Mouse (Mus musculus): Measurements from ENCODE around the gene Egfr.

Gene Egfr

GRCm38 (mm10) chr11:16900653-16901416 is 148.8 kb downstream of the Egfr start:
- no peak for DNase-seq

- no peak for DNase-seq
Observed at GRCm38 (mm10) chr11:16904302-16905011, 152.5 kb downstream of the Egfr start.

- DNase-seq = no peak
Observed at GRCm38 (mm10) chr11:16905012-16905332, 153.0 kb downstream of the Egfr start.

- no peak for DNase-seq
Observed at GRCm38 (mm10) chr11:16906530-16906929, 154.5 kb downstream of the Egfr start.

GRCm38 (mm10) chr11:16907517-16908129 is 155.6 kb downstream of the Egfr start:
- peak; percentile 40 for DNase-seq

- no peak for DNase-seq
Observed at GRCm38 (mm10) chr11:16914756-16915155, 162.8 kb downstream of the Egfr start.

- no peak for DNase-seq
Observed at GRCm38 (mm10) chr11:16915850-16916249, 163.8 kb downstream of the Egfr start.

GRCm38 (mm10) chr11:16917512-16917911 is 165.5 kb downstream of the Egfr start:
- DNase-seq = no peak

- no peak for DNase-seq
Observed at GRCm38 (mm10) chr11:16932159-16932558, 180.2 kb downstream of the Egfr start.

GRCm38 (mm10) chr11:16935577-16936236 is 183.7 kb downstream of the Egfr start:
- no peak for DNase-seq

- DNase-seq = no peak
Observed at GRCm38 (mm10) chr11:16941103-16941793, 189.2 kb downstream of the Egfr start.

GRCm38 (mm10) chr11:16941973-16942452 is 190.0 kb downstream of the Egfr start:
- no peak for DNase-seq

- peak; percentile 8 for DNase-seq
Observed at GRCm38 (mm10) chr11:16943016-16943415, 191.0 kb downstream of the Egfr start.

- peak; percentile 68 for DNase-seq
Observed at GRCm38 (mm10) chr11:16948756-16949155, 196.8 kb downstream of the Egfr start.

GRCm38 (mm10) chr11:16950226-16950975 is 198.4 kb downstream of the Egfr start:
- no peak for DNase-seq

GRCm38 (mm10) chr11:16950976-16951760 is 199.2 kb downstream of the Egfr start, which contains the start of gene Fbxo48:
Gene Fbxo48 (plus strand): TSS chr11:16951375.
- peak; percentile 97 for DNase-seq

GRCm38 (mm10) chr11:16951761-16952010 is 199.7 kb downstream of the Egfr start:
- no peak for DNase-seq

GRCm38 (mm10) chr11:16956115-16956862 is 204.3 kb downstream of the Egfr start:
- DNase-seq = no peak

GRCm38 (mm10) chr11:16957030-16957429 is 205.0 kb downstream of the Egfr start:
- DNase-seq = no peak

- DNase-seq = no peak
Observed at GRCm38 (mm10) chr11:16958520-16958919, 206.5 kb downstream of the Egfr start.
